1 mouse cellular context compared by ENCODE assay signal in genomic region chr11:106269060-106269431, GRCm38 (mm10).
TF ChIP-seq lines count a peak whose summit lies in the region.

No protein-coding gene starts in this region.

TF ChIP-seq in CH12.LX, 34 proteins besides CTCF, POLR2A, EP300 and RAD21:
- TF ChIP-seq CHD2 (IDR thresholded peaks at IDR 0.05; ENCODE audit: low read length) = no peak
- TF ChIP-seq TCF12 (IDR thresholded peaks at IDR 0.05; ENCODE audit: low read depth, low read length) = peak; percentile 15; the same call in 1 of the 2 replicates
- 0 out of 2 replicates have a peak, but pooled peaks have one; percentile 35 for TF ChIP-seq SIN3A (IDR thresholded peaks at IDR 0.05; ENCODE audit: low read length)
